Mouse (Mus musculus) C2C12 (cell line): ENCODE results near the gene Runx1.

Experiments used
- CTCF ChIP-seq: IDR thresholded peaks from one replicate; pipeline ENCODE4 v1.5.1; 2011; ENCODE audit not compliant: control insufficient read depth, insufficient read depth, insufficient read length
- FOSL1 ChIP-seq: IDR thresholded peaks from one replicate; pipeline ENCODE4 v1.8.0; 2011; ENCODE audit warnings: mild to moderate bottlenecking, low read length; ENCODE audit not compliant: poor library complexity, insufficient read depth, severe bottlenecking
- MAX ChIP-seq: IDR thresholded peaks from one replicate; pipeline ENCODE4 v1.6.1; 2011; ENCODE audit warnings: mild to moderate bottlenecking, control low read depth
- MYOG ChIP-seq: IDR thresholded peaks from one replicate; pipeline ENCODE4 v1.6.1; 2011; ENCODE audit not compliant: control insufficient read depth, insufficient read length; ENCODE audit errors: extremely low read depth
- USF1 ChIP-seq: IDR thresholded peaks from one replicate; pipeline ENCODE4 v1.6.1; 2011; ENCODE audit warnings: low read depth, mild to moderate bottlenecking, control low read depth, moderate library complexity

DNA sequence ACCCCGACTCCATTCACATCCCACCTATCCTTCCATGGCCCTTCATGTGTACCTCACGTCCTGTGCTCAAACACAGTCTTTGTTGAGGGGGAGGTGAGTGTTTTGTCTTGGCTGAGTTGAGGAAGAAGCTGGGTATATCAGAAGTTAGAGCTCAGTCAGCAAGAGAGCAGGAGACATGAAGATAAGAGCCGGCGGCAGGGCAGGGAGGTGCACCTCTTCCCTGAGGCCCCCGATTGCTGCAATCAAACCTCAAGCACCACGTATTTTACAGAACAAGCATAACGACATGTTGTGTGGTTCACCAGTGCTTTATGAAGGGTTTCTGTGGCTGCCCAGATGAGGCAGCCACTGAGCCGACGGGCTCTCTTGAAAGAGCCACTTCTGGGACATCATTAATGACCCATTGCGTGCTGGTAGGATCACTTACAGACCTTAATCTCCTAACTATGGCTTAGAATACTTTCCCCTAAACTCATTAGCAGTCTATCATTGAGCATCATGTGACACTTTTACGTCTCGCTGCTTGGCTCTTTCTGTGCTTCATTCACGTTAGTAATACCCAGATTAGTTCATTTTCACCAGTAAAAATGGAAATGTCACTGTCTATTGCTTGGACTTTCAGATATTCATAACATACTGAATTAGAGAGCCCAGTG lies 61.1 kb downstream of the Runx1 start:
- TF ChIP-seq CTCF = no peak
- no peak for TF ChIP-seq MAX
- no peak for TF ChIP-seq USF1
- no peak for TF ChIP-seq MYOG
- no peak for TF ChIP-seq FOSL1
